In the genomic region with DNA sequence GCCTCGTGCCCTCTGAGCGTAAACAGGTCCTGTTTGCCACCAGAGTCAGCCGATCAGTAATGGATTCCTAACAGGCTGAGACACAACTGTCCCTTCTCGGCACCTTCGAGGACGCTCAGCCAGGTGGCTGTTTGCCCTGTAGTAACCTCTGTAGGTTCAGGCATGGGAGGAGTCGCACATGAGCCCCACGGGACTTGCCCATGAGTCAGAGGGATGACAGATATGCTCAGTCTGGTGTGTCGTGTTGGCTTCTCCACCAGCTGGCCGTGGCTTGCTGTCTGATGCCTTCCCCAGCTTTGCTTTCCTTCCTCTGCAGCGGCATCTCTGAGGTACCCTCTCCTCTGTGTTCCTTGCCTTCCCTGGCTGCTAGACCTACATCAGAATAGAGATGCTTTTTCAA, we compare ENCODE assay signal across 8 mouse cellular contexts. TPM values are rescaled to one million over a fixed set of nuclear protein-coding genes. Genes with fewer than 3 reads are reported as not detected.
A peak's percentile ranks its signal among the peaks of the same experiment; 100 is the strongest.
DNase-seq lines count a peak whose midpoint lies in the region; ATAC-seq and TF ChIP-seq lines count a peak whose summit lies in the region.

No protein-coding gene starts in this region.

- no peaks in the 10 kb centered on the region for H3K27me3 ChIP-seq in liver, postnatal 0 days (ENCODE audit: insufficient read depth, low read length)
- no peaks in the 10 kb centered on the region for H3K27me3 ChIP-seq in liver, embryonic 11.5 days (replicated peaks; ENCODE audit: control insufficient read depth, insufficient read depth, low read length)
- no peaks in the 10 kb centered on the region for H3K27me3 ChIP-seq in embryonic facial prominence, embryonic 15.5 days
- H3K27me3 ChIP-seq in stomach, postnatal 0 days (ENCODE audit: control insufficient read depth, insufficient read depth, low read length) = no peaks in the 10 kb centered on the region

- TF ChIP-seq CTCF in liver, postnatal 0 days (IDR thresholded peaks at IDR 0.05; ENCODE audit: low read depth) = no peak
- TF ChIP-seq CTCF in stomach, postnatal 0 days (IDR thresholded peaks at IDR 0.05; ENCODE audit: low read depth) = no peak

- no peak overlapping the region for H3K27ac ChIP-seq in liver, postnatal 0 days (ENCODE audit: low read depth)
- no peak overlapping the region for H3K27ac ChIP-seq in liver, embryonic 11.5 days (ENCODE audit: low read depth, low read length)
- no peak overlapping the region for H3K27ac ChIP-seq in embryonic facial prominence, embryonic 15.5 days (replicated peaks)
- no peak overlapping the region for H3K27ac ChIP-seq in stomach, postnatal 0 days (replicated peaks)

- H3K9me3 ChIP-seq in liver, postnatal 0 days (ENCODE audit: low read length) = no peaks in the 10 kb centered on the region
- H3K9me3 ChIP-seq in liver, embryonic 11.5 days (ENCODE audit: control insufficient read depth, low read length) = no peaks in the 10 kb centered on the region
- no peaks in the 10 kb centered on the region for H3K9me3 ChIP-seq in embryonic facial prominence, embryonic 15.5 days (replicated peaks)
- no peaks in the 10 kb centered on the region for H3K9me3 ChIP-seq in stomach, postnatal 0 days (ENCODE audit: control insufficient read depth, low read length)

- no peak for TF ChIP-seq EP300 in liver, postnatal 0 days (IDR thresholded peaks at IDR 0.05; ENCODE audit: low read depth)
- TF ChIP-seq EP300 in stomach, postnatal 0 days (optimal IDR thresholded peaks at IDR 0.05) = no peak

- peak; percentile 65 for ATAC-seq in liver, postnatal 0 days
- no peak for ATAC-seq in liver, embryonic 11.5 days (replicated peaks; ENCODE audit: low FRiP score)
- ATAC-seq in embryonic facial prominence, embryonic 15.5 days (ENCODE audit: insufficient number of reproducible peaks, low FRiP score, low TSS enrichment, low read depth) = peak; percentile 40; the same call in 1 of the 2 replicates
- ATAC-seq in stomach, postnatal 0 days (ENCODE audit: low FRiP score, low TSS enrichment) = peak; percentile 84

- no peak overlapping the region for H3K4me3 ChIP-seq in liver, postnatal 0 days (ENCODE audit: low read depth, low read length)
- no peak overlapping the region for H3K4me3 ChIP-seq in liver, embryonic 11.5 days (ENCODE audit: low read depth, low read length)
- no peak overlapping the region for H3K4me3 ChIP-seq in embryonic facial prominence, embryonic 15.5 days (replicated peaks)
- no peak overlapping the region for H3K4me3 ChIP-seq in stomach, postnatal 0 days (ENCODE audit: low read depth, low read length)

- no peak overlapping the region for H3K9ac ChIP-seq in liver, postnatal 0 days (replicated peaks)
- no peak overlapping the region for H3K9ac ChIP-seq in liver, embryonic 11.5 days (ENCODE audit: low read depth, low read length)
- H3K9ac ChIP-seq in embryonic facial prominence, embryonic 15.5 days = no peak overlapping the region
- no peak overlapping the region for H3K9ac ChIP-seq in stomach, postnatal 0 days (ENCODE audit: low read length)

- no peak overlapping the region for H3K4me2 ChIP-seq in liver, postnatal 0 days (ENCODE audit: low read depth, low read length)
- H3K4me2 ChIP-seq in liver, embryonic 11.5 days = no peak overlapping the region
- H3K4me2 ChIP-seq in embryonic facial prominence, embryonic 15.5 days (replicated peaks) = no peak overlapping the region
- no peak overlapping the region for H3K4me2 ChIP-seq in stomach, postnatal 0 days (replicated peaks; ENCODE audit: low read depth)

- peaks cover 30% of the 10 kb centered on the region for H3K4me1 ChIP-seq in liver, postnatal 0 days (ENCODE audit: insufficient read depth)
- peaks cover 32% of the 10 kb centered on the region for H3K4me1 ChIP-seq in liver, embryonic 11.5 days (replicated peaks; ENCODE audit: control insufficient read depth, insufficient read depth, low read length)
- peaks cover 30% of the 10 kb centered on the region for H3K4me1 ChIP-seq in embryonic facial prominence, embryonic 15.5 days
- H3K4me1 ChIP-seq in stomach, postnatal 0 days (replicated peaks; ENCODE audit: control insufficient read depth, insufficient read depth) = no peaks in the 10 kb centered on the region

- WGBS in liver, postnatal 0 days (ENCODE audit: insufficient replicate concordance) = 50% methylated on average over 11 of the region's 11 CpGs
- 73% methylated on average over 11 of the region's 11 CpGs for WGBS in liver, embryonic 11.5 days
- 65% methylated on average over 11 of the region's 11 CpGs for WGBS in embryonic facial prominence, embryonic 15.5 days
- WGBS in stomach, postnatal 0 days = 52% methylated on average over 11 of the region's 11 CpGs

- peak; percentile 43 for DNase-seq in cerebellum, adult 9-10 months
- no peak for DNase-seq in cerebellum, adult 11 months
- DNase-seq in liver, postnatal 0 days = peak; percentile 58
- DNase-seq in liver, embryonic 11.5 days (ENCODE audit: low spot score) = no peak
- DNase-seq in stomach, postnatal 0 days (ENCODE audit: low spot score) = peak; percentile 49
- no peak for DNase-seq in adipocyte (ENCODE audit: low spot score)
- no peak for DNase-seq in yolk sac, embryonic 10.5 days (ENCODE audit: low spot score)

- peaks cover 11% of the 10 kb centered on the region for H3K36me3 ChIP-seq in liver, postnatal 0 days (replicated peaks; ENCODE audit: insufficient read depth, low read length)
- no peaks in the 10 kb centered on the region for H3K36me3 ChIP-seq in liver, embryonic 11.5 days (ENCODE audit: control insufficient read depth, insufficient read depth, low read length)
- no peaks in the 10 kb centered on the region for H3K36me3 ChIP-seq in embryonic facial prominence, embryonic 15.5 days
- no peaks in the 10 kb centered on the region for H3K36me3 ChIP-seq in stomach, postnatal 0 days (ENCODE audit: control insufficient read depth, insufficient read depth, low read length)

RNA-seq across cellular contexts. Expression of a gene that starts 9.6 kb away (rescaled TPM):
- 8.9 and 9.4 TPM in 2 replicates for polyA plus RNA-seq in liver, postnatal 0 days (2015; fragmentation: Nextera tagmentation; extraction: Ambion mirVana)
- polyA plus RNA-seq in liver, embryonic 11.5 days (2014; fragmentation: Nextera tagmentation; extraction: Ambion mirVana) = 6.5 and 6.7 TPM in 2 replicates
- polyA plus RNA-seq in embryonic facial prominence, embryonic 15.5 days (2015; fragmentation: Nextera tagmentation; extraction: Ambion mirVana) = 14.4 and 15.8 TPM in 2 replicates
- 11.1 and 13.2 TPM in 2 replicates for polyA plus RNA-seq in stomach, postnatal 0 days (2015; fragmentation: Nextera tagmentation; extraction: Ambion mirVana)

Comparison
In these comparisons a context has a peak if more than half of its experiments do, and no peak if none do; other contexts are left out.
1. DNase-seq: peak in cerebellum, adult 9-10 months (single experiment), liver, postnatal 0 days (single experiment) and stomach, postnatal 0 days (single experiment); none in cerebellum, adult 11 months (single experiment), liver, embryonic 11.5 days (single experiment), adipocyte (single experiment) and yolk sac, embryonic 10.5 days (single experiment).